Mouse (Mus musculus) gastrocnemius, postnatal 25 days (tissue): ENCODE data around the gene Jsrp1. TPM values are rescaled to one million over a fixed set of nuclear protein-coding genes. Genes with fewer than 3 reads are reported as not detected.

Source experiments
- microRNA-seq, 2 experiments: library from miRNA; unstranded; fragments of <30 nt; microRNA quantifications; one replicate each; pipeline ENCODE4 v1.2.0; 2021; ENCODE audit warnings: borderline replicate concordance in 2 of 2
- total RNA-seq, 2 experiments: library from RNA; stranded (reverse); gene quantifications; 1 replicate in 1 of 2; 2 replicates in 1 of 2; pipeline ENCODE4 v1.2.3; 2021

Jsrp1 gene
- total RNA-seq, 2 experiments from 2014 or later = 395 to 415 TPM

Small RNAs within 50 kb of the gene (microRNA-seq; reads per million reads assigned to microRNA genes)
- 1.5 to 2.1 reads per million in 2 experiments for gene Mir1982

Other genes with a start within 250 kb of the Jsrp1 start
- gene Klf16, start 236.2 kb downstream of the Jsrp1 start, total RNA-seq = 1 to 10 TPM; 1.2 to 2.0 TPM
- gene Abhd17a, start 223.2 kb downstream of the Jsrp1 start, total RNA-seq = 10 to 100 TPM; 53.8 to 58.8 TPM
- gene Scamp4, start 210.6 kb downstream of the Jsrp1 start, total RNA-seq = 10 to 100 TPM; 14.3 to 18.4 TPM
- gene Adat3, start 210.6 kb downstream of the Jsrp1 start, total RNA-seq = 1 to 10 TPM in 1 of 2 experiments, under 1 TPM in 1; 0.92 to 1.2 TPM
- under 1 TPM; 0.21 to 0.33 TPM for gene Gm49322, start 207.5 kb downstream of the Jsrp1 start, total RNA-seq
- gene Csnk1g2, start 190.7 kb downstream of the Jsrp1 start, total RNA-seq = 10 to 100 TPM; 85.8 to 99.9 TPM
- 10 to 100 TPM; 30.5 to 31.4 TPM for gene Btbd2, start 156.4 kb downstream of the Jsrp1 start, total RNA-seq
- 100 to 1,000 TPM; 243 to 270 TPM for gene Mknk2, start 135.4 kb downstream of the Jsrp1 start, total RNA-seq
- 1 to 10 TPM; 5.7 to 6.8 TPM for gene Mob3a, start 111.5 kb downstream of the Jsrp1 start, total RNA-seq
- gene Izumo4, start 111.3 kb downstream of the Jsrp1 start, total RNA-seq = 1 to 10 TPM; 2.4 to 3.8 TPM
- gene Ap3d1, start 71.2 kb downstream of the Jsrp1 start, total RNA-seq = 10 to 100 TPM; 22.1 to 25.0 TPM
- 10 to 100 TPM; 24.6 TPM for gene Dot1l, start 58.3 kb downstream of the Jsrp1 start, total RNA-seq
- gene Sf3a2, start 15.3 kb downstream of the Jsrp1 start, total RNA-seq = 10 to 100 TPM; 24.0 to 24.9 TPM
- 10 to 100 TPM; 22.4 to 27.3 TPM for gene Plekhj1, start 14.9 kb downstream of the Jsrp1 start, total RNA-seq
- gene Amh, start 8.3 kb downstream of the Jsrp1 start, total RNA-seq = under 1 TPM; 0.20 to 0.21 TPM
- gene Oaz1, start 13.2 kb upstream of the Jsrp1 start, total RNA-seq = 100 to 1,000 TPM; 651 to 657 TPM
- 10 to 100 TPM; 13.3 to 15.5 TPM for gene Lingo3, start 30.5 kb upstream of the Jsrp1 start, total RNA-seq
- gene Lsm7, start 41.7 kb upstream of the Jsrp1 start, total RNA-seq = 10 to 100 TPM; 19.0 to 22.3 TPM
- 10 to 100 TPM; 21.7 to 23.6 TPM for gene Sppl2b, start 41.8 kb upstream of the Jsrp1 start, total RNA-seq
- gene Tmprss9, start 58.4 kb upstream of the Jsrp1 start, total RNA-seq = not detected
- 100 to 1,000 TPM; 114 to 125 TPM for gene Timm13, start 87.5 kb upstream of the Jsrp1 start, total RNA-seq
- 1 to 10 TPM; 3.7 to 5.1 TPM for gene Lmnb2, start 104.7 kb upstream of the Jsrp1 start, total RNA-seq
- 10 to 100 TPM; 12.7 to 30.0 TPM for gene Gadd45b, start 116.6 kb upstream of the Jsrp1 start, total RNA-seq
- 1 to 10 TPM in 1 of 2 experiments, under 1 TPM in 1; 0.61 to 1.1 TPM for gene Gng7, start 201.4 kb upstream of the Jsrp1 start, total RNA-seq
- gene Diras1, start 212.2 kb upstream of the Jsrp1 start, total RNA-seq = under 1 TPM in 1 of 2 experiments, not detected in 1; 0.51 TPM
- gene Slc39a3, start 223.9 kb upstream of the Jsrp1 start, total RNA-seq = 10 to 100 TPM; 13.5 to 13.9 TPM
- 10 to 100 TPM; 82.2 to 85.2 TPM for gene Sgta, start 246.7 kb upstream of the Jsrp1 start, total RNA-seq